In genomic region chr3:90291982-90292344, GRCm38 (mm10) we compare ENCODE assay signal across 8 mouse cellular contexts. TPM values are rescaled to one million over a fixed set of nuclear protein-coding genes. Genes with fewer than 3 reads are reported as not detected.
DNase-seq lines count a peak whose midpoint lies in the region; ATAC-seq and TF ChIP-seq lines count a peak whose summit lies in the region.

No protein-coding gene starts in this region.

- peak overlapping the region; percentile 38; the same call in 1 of the 2 replicates for H3K4me2 ChIP-seq in CH12.LX (ENCODE audit: insufficient read depth, low read depth, poor library complexity, severe bottlenecking)
- peak overlapping the region; percentile 69 for H3K4me2 ChIP-seq in forebrain, embryonic 14.5 days (ENCODE audit: low read length)
- H3K4me2 ChIP-seq in liver, embryonic 15.5 days, result peak overlapping the region; percentile 84

- TF ChIP-seq RAD21 in CH12.LX (IDR thresholded peaks at IDR 0.05; ENCODE audit: low read depth, low read length), result no peak

- H3K9me3 ChIP-seq in heart, embryonic 10.5 days, result no peaks in the 10 kb centered on the region
- no peaks in the 10 kb centered on the region for H3K9me3 ChIP-seq in CH12.LX (replicated peaks; ENCODE audit: low read length)
- H3K9me3 ChIP-seq in forebrain, embryonic 14.5 days (replicated peaks; ENCODE audit: control insufficient read depth, low read length), result no peaks in the 10 kb centered on the region
- H3K9me3 ChIP-seq in liver, embryonic 15.5 days (replicated peaks), result no peaks in the 10 kb centered on the region

- peak overlapping the region; percentile 98 for H3K4me3 ChIP-seq in heart, embryonic 10.5 days
- H3K4me3 ChIP-seq in CH12.LX (replicated peaks in 1 of 3; ENCODE audit: low read depth in 2 of 3, low read length in 2 of 3, poor library complexity in 1 of 3), result peak overlapping the region; percentile 29 to 87 (median 72)
- H3K4me3 ChIP-seq in forebrain, embryonic 14.5 days (ENCODE audit: low read depth, low read length), result peak overlapping the region; percentile 47
- H3K4me3 ChIP-seq in liver, embryonic 15.5 days (replicated peaks), result peak overlapping the region; percentile 91

- no peak for TF ChIP-seq EP300 in CH12.LX (IDR thresholded peaks at IDR 0.05; ENCODE audit: low read length)

- H3K27me3 ChIP-seq in heart, embryonic 10.5 days (ENCODE audit: insufficient read depth, poor library complexity, severe bottlenecking), result no peaks in the 10 kb centered on the region
- no peaks in the 10 kb centered on the region for H3K27me3 ChIP-seq in CH12.LX (replicated peaks)
- no peaks in the 10 kb centered on the region for H3K27me3 ChIP-seq in forebrain, embryonic 14.5 days (replicated peaks; ENCODE audit: control insufficient read depth, insufficient read depth, low read length)
- H3K27me3 ChIP-seq in liver, embryonic 15.5 days, result no peaks in the 10 kb centered on the region

- peak overlapping the region; percentile 96 for H3K9ac ChIP-seq in CH12.LX (ENCODE audit: insufficient read depth, low read depth)
- H3K9ac ChIP-seq in forebrain, embryonic 14.5 days (ENCODE audit: low read length), result peak overlapping the region; percentile 82
- H3K9ac ChIP-seq in liver, embryonic 15.5 days, result peak overlapping the region; percentile 66

- ATAC-seq in forebrain, embryonic 14.5 days, result no peak
- ATAC-seq in liver, embryonic 15.5 days (ENCODE audit: insufficient read depth), result no peak

- WGBS in heart, embryonic 10.5 days, result 40% methylated on average over 2 of the region's 2 CpGs
- WGBS in forebrain, embryonic 14.5 days, result 47% methylated on average over 2 of the region's 2 CpGs
- 21% methylated on average over 2 of the region's 2 CpGs for WGBS in liver, embryonic 15.5 days (ENCODE audit: insufficient replicate concordance)

- no peak for TF ChIP-seq POLR2A in CH12.LX (IDR thresholded peaks at IDR 0.05; ENCODE audit: low read depth, low read length)

- H3K4me1 ChIP-seq in heart, embryonic 10.5 days, result peaks cover 25% of the 10 kb centered on the region
- H3K4me1 ChIP-seq in CH12.LX (ENCODE audit: control insufficient read depth in 1 of 2, insufficient read depth in 2 of 2), result peaks cover 5 to 23% of the 10 kb centered on the region in 2 experiments; a peak in 3 of 4 replicates
- peaks cover 10% of the 10 kb centered on the region for H3K4me1 ChIP-seq in forebrain, embryonic 14.5 days (ENCODE audit: control insufficient read depth, insufficient read depth, low read length)
- H3K4me1 ChIP-seq in liver, embryonic 15.5 days (replicated peaks), result peaks cover 40% of the 10 kb centered on the region

- no peak for DNase-seq in heart, embryonic 10.5 days (ENCODE audit: low spot score)
- no peak for DNase-seq in heart, adult 11 months
- peak; percentile 23 for DNase-seq in CH12.LX (ENCODE audit: extremely low read depth)
- DNase-seq in forebrain, embryonic 14.5 days (ENCODE audit: low spot score), result no peak
- DNase-seq in adrenal gland, postnatal 4 days (ENCODE audit: low spot score in 2 of 2), result no peak
- DNase-seq in layer of hippocampus, adult 9-11 months, result no peak
- DNase-seq in Muller cell, postnatal 12 days (ENCODE audit: inconsistent ontology term), result no peak

- H3K79me2 ChIP-seq in CH12.LX (replicated peaks; ENCODE audit: control insufficient read depth, extremely low read depth, insufficient read depth, poor library complexity, severe bottlenecking), result peaks cover 38% of the 10 kb centered on the region

- in situ Hi-C loops in CH12.LX (cut with MboI; ENCODE audit: low pct_ligation_motif_present, low pct_unique_long_range_greater_than_20kb, low sequenced_read_pairs), result loop anchor here (10.0 kb wide), 1 partner anchor 83 kb away; no protein-coding TSS in a partner anchor

- H3K27ac ChIP-seq in heart, embryonic 10.5 days, result peak overlapping the region; percentile 99
- peak overlapping the region; percentile 64 for H3K27ac ChIP-seq in CH12.LX (ENCODE audit: insufficient read depth, low read depth)
- peak overlapping the region; percentile 94 for H3K27ac ChIP-seq in forebrain, embryonic 14.5 days (ENCODE audit: low read depth, low read length)
- peak overlapping the region; percentile 91 for H3K27ac ChIP-seq in liver, embryonic 15.5 days (replicated peaks)

- TF ChIP-seq CTCF in CH12.LX (conservative IDR thresholded peaks at IDR 0.05 in 1 of 2, IDR thresholded peaks at IDR 0.05 in 1 of 2; ENCODE audit: low read depth in 2 of 2, low read length in 2 of 2), result no peak

- 0 out of 2 replicates have a peak, but pooled peaks cover 2% of the 10 kb centered on the region for H3K36me3 ChIP-seq in heart, embryonic 10.5 days
- H3K36me3 ChIP-seq in CH12.LX (replicated peaks in 1 of 2; ENCODE audit: control insufficient read depth in 1 of 2, insufficient read depth in 1 of 2, low read length in 1 of 2), result peaks cover under 1 to 6% of the 10 kb centered on the region in 2 experiments
- H3K36me3 ChIP-seq in forebrain, embryonic 14.5 days (ENCODE audit: control insufficient read depth, insufficient read depth, low read length), result no peaks in the 10 kb centered on the region
- H3K36me3 ChIP-seq in liver, embryonic 15.5 days (replicated peaks), result no peaks in the 10 kb centered on the region

- dilution Hi-C loops in CH12.LX (cut with MboI; ENCODE audit: extremely low pct_ligation_motif_present, extremely low pct_unique_long_range_greater_than_20kb, low sequenced_read_pairs), result no loop called here

TF ChIP-seq in CH12.LX, 34 proteins besides CTCF, POLR2A, EP300 and RAD21:
- peak; percentile 61; the same call in 1 of the 2 replicates for TF ChIP-seq MAX (IDR thresholded peaks at IDR 0.05; ENCODE audit: low read length)
- 0 out of 2 replicates have a peak, but pooled peaks have one; percentile 6 for TF ChIP-seq USF2 (conservative IDR thresholded peaks at IDR 0.05; ENCODE audit: low read depth, low read length)
- TF ChIP-seq RCOR1 (conservative IDR thresholded peaks at IDR 0.05; ENCODE audit: low read depth, low read length), result 0 out of 2 replicates have a peak, but pooled peaks have one; percentile 35
- no peak for TF ChIP-seq POLR2AphosphoS2 (IDR thresholded peaks at IDR 0.05; ENCODE audit: low read depth, low read length)
- TF ChIP-seq MAFK (IDR thresholded peaks at IDR 0.05; ENCODE audit: insufficient replicate concordance, low read length), result peak; percentile 39; the same call in 1 of the 2 replicates
- 0 out of 2 replicates have a peak, but pooled peaks have one; percentile 9 for TF ChIP-seq E2F4 (IDR thresholded peaks at IDR 0.05; ENCODE audit: insufficient replicate concordance, low read depth, low read length)
- TF ChIP-seq ZKSCAN1 (IDR thresholded peaks at IDR 0.05; ENCODE audit: borderline replicate concordance, low read depth, low read length), result no peak
TF ChIP-seq in CH12.LX: peak in this region for 5.

RNA-seq across cellular contexts. Expression of gene Gatad2b, which starts 1.0 kb away (rescaled TPM):
- 10.6 and 11.8 TPM in 2 replicates for polyA plus RNA-seq in heart, embryonic 10.5 days (2016; fragmentation: Nextera tagmentation; extraction: Ambion mirVana)
- total RNA-seq in CH12.LX (2012; rRNA removed) (8.9 and 10.0 TPM in 2 replicates), CH12.LX (2014; rRNA removed) (6.4 and 8.4 TPM in 2 replicates)
- polyA plus RNA-seq in CH12.LX (2012; ENCODE audit: insufficient read length, low read depth), result 20.6 and 22.6 TPM in 2 replicates
- 14.4 and 15.7 TPM in 2 replicates for polyA plus RNA-seq in forebrain, embryonic 14.5 days (2014; fragmentation: Nextera tagmentation; extraction: Ambion mirVana)
- polyA plus RNA-seq in liver, embryonic 15.5 days (2015; fragmentation: Nextera tagmentation; extraction: Ambion mirVana), result 3.4 and 3.5 TPM in 2 replicates
- 100 to 1,000 TPM in 1 of 2 experiments, 10 to 100 TPM in 1; 90.7 to 105 TPM for total RNA-seq in adrenal gland, postnatal 4 days (2021)

RNA-seq across cellular contexts. Expression of gene Dennd4b, which starts 27.0 kb away (rescaled TPM):
- 4.6 and 7.0 TPM in 2 replicates for polyA plus RNA-seq in heart, embryonic 10.5 days (2016; fragmentation: Nextera tagmentation; extraction: Ambion mirVana)
- total RNA-seq in CH12.LX (2012; rRNA removed) (27.8 and 28.1 TPM in 2 replicates), CH12.LX (2014; rRNA removed) (9.4 and 9.8 TPM in 2 replicates)
- 34.4 and 45.3 TPM in 2 replicates for polyA plus RNA-seq in CH12.LX (2012; ENCODE audit: insufficient read length, low read depth)
- polyA plus RNA-seq in forebrain, embryonic 14.5 days (2014; fragmentation: Nextera tagmentation; extraction: Ambion mirVana), result 3.4 and 3.7 TPM in 2 replicates
- 2.3 and 2.6 TPM in 2 replicates for polyA plus RNA-seq in liver, embryonic 15.5 days (2015; fragmentation: Nextera tagmentation; extraction: Ambion mirVana)
- total RNA-seq in adrenal gland, postnatal 4 days (2021), result 10 to 100 TPM; 15.5 to 17.4 TPM

RNA-seq across cellular contexts. Expression of gene Crtc2, which starts 38.0 kb away (rescaled TPM):
- polyA plus RNA-seq in heart, embryonic 10.5 days (2016; fragmentation: Nextera tagmentation; extraction: Ambion mirVana), result 14.4 and 21.6 TPM in 2 replicates
- total RNA-seq in CH12.LX (2012; rRNA removed) (13.5 and 14.1 TPM in 2 replicates), CH12.LX (2014; rRNA removed) (5.4 and 6.1 TPM in 2 replicates)
- polyA plus RNA-seq in CH12.LX (2012; ENCODE audit: insufficient read length, low read depth), result 62.1 and 69.8 TPM in 2 replicates
- polyA plus RNA-seq in forebrain, embryonic 14.5 days (2014; fragmentation: Nextera tagmentation; extraction: Ambion mirVana), result 10.7 and 14.1 TPM in 2 replicates
- polyA plus RNA-seq in liver, embryonic 15.5 days (2015; fragmentation: Nextera tagmentation; extraction: Ambion mirVana), result 6.1 and 7.9 TPM in 2 replicates
- 10 to 100 TPM; 57.6 to 57.9 TPM for total RNA-seq in adrenal gland, postnatal 4 days (2021)

RNA-seq across cellular contexts. Expression of gene Slc39a1, which starts 44.0 kb away (rescaled TPM):
- polyA plus RNA-seq in heart, embryonic 10.5 days (2016; fragmentation: Nextera tagmentation; extraction: Ambion mirVana), result 51.3 and 79.6 TPM in 2 replicates
- 42.2 and 44.4 TPM in 2 replicates for total RNA-seq in CH12.LX (2012; rRNA removed)
- total RNA-seq in CH12.LX (2014; rRNA removed), result 22.9 and 23.8 TPM in 2 replicates
- polyA plus RNA-seq in CH12.LX (2012; ENCODE audit: insufficient read length, low read depth), result 40.4 and 40.7 TPM in 2 replicates
- 40.0 and 47.0 TPM in 2 replicates for polyA plus RNA-seq in forebrain, embryonic 14.5 days (2014; fragmentation: Nextera tagmentation; extraction: Ambion mirVana)
- 27.6 and 28.1 TPM in 2 replicates for polyA plus RNA-seq in liver, embryonic 15.5 days (2015; fragmentation: Nextera tagmentation; extraction: Ambion mirVana)
- total RNA-seq in adrenal gland, postnatal 4 days (2021), result 100 to 1,000 TPM; 136 TPM

RNA-seq across cellular contexts. Expression of gene Creb3l4, which starts 48.7 kb away (rescaled TPM):
- 2.1 and 2.2 TPM in 2 replicates for polyA plus RNA-seq in heart, embryonic 10.5 days (2016; fragmentation: Nextera tagmentation; extraction: Ambion mirVana)
- total RNA-seq in CH12.LX (2012; rRNA removed), result 0.25 and 0.89 TPM in 2 replicates
- total RNA-seq in CH12.LX (2014; rRNA removed), result 0.21 and 0.72 TPM in 2 replicates
- polyA plus RNA-seq in CH12.LX (2012; ENCODE audit: insufficient read length, low read depth), result 0.59 and 0.70 TPM in 2 replicates
- polyA plus RNA-seq in forebrain, embryonic 14.5 days (2014; fragmentation: Nextera tagmentation; extraction: Ambion mirVana), result 4.1 and 4.2 TPM in 2 replicates
- polyA plus RNA-seq in liver, embryonic 15.5 days (2015; fragmentation: Nextera tagmentation; extraction: Ambion mirVana), result 0.37 and 0.47 TPM in 2 replicates
- total RNA-seq in adrenal gland, postnatal 4 days (2021), result under 1 TPM; 0.87 to 0.98 TPM

Comparison
In these comparisons a context has a peak if more than half of its experiments do, and no peak if none do; other contexts are left out.
1. H3K4me3 ChIP-seq: peak in every context shown above with its lines; median percentile 98 in heart, embryonic 10.5 days; 91 in liver, embryonic 15.5 days; 72 in CH12.LX; 47 in forebrain, embryonic 14.5 days.